Mouse (Mus musculus) liver, postnatal 0 days (tissue): Measurements from ENCODE around the gene Rrp7a.

Experiments used
- CTCF ChIP-seq: sonication (generic); IDR thresholded peaks from 2 replicates; pipeline ENCODE4 v1.5.1; 2016; ENCODE audit warnings: antibody characterized with exemption, low read depth
- EP300 ChIP-seq: IDR thresholded peaks from 2 replicates; pipeline ENCODE4 v1.6.1; 2016; ENCODE audit warnings: antibody characterized with exemption, low read depth, mild to moderate bottlenecking

DNA sequence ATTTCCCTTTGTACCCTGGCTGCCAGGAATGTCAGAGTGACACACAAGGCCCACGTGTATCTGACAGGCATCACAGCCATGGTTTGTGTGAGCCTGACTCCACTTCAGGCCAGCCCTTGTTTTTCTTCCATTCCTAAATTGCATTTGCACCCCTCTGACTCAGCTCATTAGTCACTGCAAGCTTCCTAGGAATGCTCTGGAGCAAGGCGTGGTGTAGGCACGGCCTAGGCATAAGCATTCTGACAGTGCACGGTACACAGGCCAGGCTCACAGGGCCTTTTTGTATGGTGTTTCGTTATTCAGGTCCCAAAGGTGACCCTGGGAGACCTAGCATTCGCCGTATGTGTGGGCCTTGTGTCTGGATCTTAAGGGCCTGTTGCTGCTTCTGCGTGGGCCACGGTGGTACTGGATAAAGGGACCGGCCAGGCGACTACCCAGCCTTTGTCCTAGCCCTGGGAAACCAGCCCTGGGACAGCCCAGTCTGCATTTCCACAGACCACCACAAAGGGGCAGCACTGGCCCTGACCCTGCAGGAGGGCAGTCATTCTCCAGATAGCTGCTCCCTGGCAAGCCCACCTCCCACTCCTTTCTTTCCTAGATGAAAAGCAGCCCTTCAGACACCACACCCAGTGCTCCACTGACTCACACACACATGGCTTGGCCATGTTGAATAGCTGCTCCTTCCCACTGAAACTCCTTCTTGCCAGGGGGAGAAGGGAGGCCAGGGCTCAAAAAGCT lies 34.5 kb upstream of the Rrp7a start:
- no peak for TF ChIP-seq EP300
- peak; percentile 88 for TF ChIP-seq CTCF
